Mouse (Mus musculus): Measurements from ENCODE around the gene Cpt1c.

GRCm38 (mm10) chr7:44962831-44963230 lies 11.8 kb downstream of the Cpt1c start:
- TF ChIP-seq POLR2A (IDR thresholded peaks at IDR 0.05; ENCODE audit: control insufficient read depth, extremely low read depth, insufficient read depth, low read length, poor library complexity) (no peak), CTCF (IDR thresholded peaks at IDR 0.05; ENCODE audit: borderline replicate concordance, control insufficient read depth, extremely low read depth, insufficient read depth, low read length, poor library complexity) (no peak)
